Mouse (Mus musculus) layer of hippocampus, postnatal 10 days (tissue): Measurements from ENCODE around the gene Prkar1b. TPM values are rescaled to one million over a fixed set of nuclear protein-coding genes. Genes with fewer than 3 reads are reported as not detected.

Source experiments
- DNase-seq, 2 experiments: peaks; one replicate each; pipeline ENCODE4 v3.0.0; 2021; ENCODE audit warnings: low spot score in 2 of 2
- total RNA-seq, 2 experiments: library from RNA; stranded (reverse); gene quantifications; 2 replicates each; pipeline ENCODE4 v1.2.3; 2021

Prkar1b gene
- total RNA-seq, 2 experiments from 2014 or later: 404 to 409 TPM

DNA sequence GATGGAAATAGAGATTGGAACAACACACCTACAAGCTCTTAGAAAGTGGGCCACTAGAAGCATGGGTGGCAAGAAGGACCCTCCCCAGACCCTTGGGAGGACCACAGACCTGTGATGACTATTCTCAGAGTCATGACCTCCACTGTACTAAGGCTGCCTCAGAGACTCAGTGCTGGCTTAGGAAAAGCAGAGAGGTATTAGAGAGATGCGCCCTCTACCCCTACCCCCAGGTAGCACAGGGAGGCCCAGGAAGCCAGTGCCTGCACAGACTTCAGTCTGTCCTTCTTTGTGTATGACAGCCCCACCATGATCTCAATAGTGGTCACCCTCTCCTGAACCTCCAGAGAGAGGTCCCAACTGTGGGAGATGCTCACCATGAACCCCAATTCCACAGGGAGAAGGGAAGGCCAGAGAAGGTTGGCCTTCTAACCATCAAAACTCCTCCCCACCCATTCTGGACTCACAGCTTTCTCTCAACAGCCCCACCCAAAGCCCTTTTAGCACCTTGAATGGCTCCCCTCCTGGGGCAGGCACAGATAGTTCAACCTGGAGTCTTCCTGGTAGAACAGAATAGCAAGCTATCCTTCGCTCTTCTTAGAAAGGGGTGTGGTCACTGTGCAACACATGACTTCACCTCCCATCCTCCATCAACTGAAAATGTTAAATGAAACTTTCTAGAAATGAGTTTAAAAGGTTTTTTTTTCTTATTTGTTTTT is 39.5 kb downstream of the Prkar1b start:
- DNase-seq: no peak

DNA sequence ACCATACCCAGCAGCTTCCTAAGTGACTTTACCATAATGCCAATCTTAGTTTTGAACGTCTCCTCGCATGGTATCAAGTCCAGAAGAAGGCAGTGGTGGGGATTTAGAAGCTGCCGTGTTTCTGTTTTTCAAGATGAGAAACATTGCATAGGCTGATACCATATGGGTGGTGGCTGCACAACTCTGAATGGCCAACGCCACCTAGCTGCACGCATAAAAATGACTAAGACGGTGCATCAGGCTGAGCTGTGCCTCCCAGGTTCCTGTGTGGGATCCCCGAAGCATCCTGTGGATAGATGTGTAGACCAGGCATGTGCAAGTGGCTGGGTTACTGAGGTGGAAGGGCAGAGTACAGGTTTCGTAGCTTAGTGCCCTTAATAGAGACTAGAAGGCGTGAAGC is 42.0 kb downstream of the Prkar1b start:
- DNase-seq: no peak

DNA sequence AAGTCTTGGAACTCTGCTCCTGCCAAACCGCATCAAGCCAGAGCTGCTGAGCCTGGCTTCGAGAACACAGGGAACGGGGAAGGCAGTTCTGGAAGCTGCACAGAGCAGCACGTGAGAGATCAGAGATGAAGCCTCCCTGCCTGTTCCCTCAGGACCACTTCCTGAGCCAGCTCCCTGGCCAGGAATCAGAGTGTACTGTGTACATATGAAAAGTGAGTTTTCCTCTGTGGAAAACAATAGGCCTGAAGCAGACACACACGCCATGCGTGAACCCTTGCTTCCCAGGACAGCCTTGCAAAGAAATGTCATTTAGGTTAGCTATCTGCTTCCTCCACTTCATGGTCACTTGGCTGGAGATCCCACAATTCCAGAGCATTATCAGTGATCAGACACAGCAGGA is 48.0 kb downstream of the Prkar1b start:
- DNase-seq: no peak

DNA sequence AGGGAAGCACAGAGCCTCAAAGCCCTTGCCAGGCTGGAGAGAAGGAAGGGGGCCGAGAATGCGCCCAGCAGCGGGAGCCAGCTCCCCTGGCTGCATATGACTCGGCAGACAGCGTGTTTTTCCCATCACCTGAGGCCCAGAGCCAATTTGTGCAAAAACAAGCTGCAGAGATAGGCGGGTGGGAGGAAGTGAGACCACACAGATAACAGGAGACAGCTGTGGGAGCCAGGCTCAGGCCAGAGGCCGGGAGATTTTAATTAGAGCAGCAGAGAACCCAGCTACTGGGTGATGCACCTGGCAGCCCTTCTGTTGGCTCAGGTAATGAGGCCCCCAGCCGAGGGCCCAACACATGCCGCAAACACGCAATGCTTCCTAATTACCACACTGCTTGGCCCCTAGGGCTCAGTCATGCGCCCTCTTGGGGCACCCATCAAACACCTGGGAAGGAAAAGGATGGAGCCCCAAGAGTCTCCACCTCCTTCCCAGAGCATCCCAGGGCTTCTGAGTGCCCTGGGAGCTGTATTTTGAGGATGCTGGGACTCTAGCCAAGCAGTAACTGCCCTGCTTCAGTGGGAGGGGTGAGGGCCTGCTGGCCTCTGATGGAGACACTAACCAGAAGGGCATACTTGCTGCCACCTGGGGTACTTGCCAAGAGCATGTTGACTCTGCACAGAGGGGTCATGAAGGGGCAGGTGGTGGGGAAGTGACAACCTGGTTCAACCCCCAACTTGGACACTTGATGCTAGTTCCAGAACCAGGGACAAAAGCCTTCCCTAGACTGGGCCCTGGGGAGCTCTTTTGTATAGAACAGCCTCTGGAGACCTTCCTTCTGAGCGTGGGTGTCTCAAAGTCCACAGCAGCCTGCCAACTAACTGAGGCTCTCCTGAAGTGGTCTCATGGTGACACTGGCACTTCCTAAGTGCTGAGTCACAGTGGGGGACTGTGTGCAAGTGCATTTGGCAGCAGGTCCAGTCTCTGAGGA is 50.5 kb downstream of the Prkar1b start:
- DNase-seq: peak; percentile 42 to 59

DNA sequence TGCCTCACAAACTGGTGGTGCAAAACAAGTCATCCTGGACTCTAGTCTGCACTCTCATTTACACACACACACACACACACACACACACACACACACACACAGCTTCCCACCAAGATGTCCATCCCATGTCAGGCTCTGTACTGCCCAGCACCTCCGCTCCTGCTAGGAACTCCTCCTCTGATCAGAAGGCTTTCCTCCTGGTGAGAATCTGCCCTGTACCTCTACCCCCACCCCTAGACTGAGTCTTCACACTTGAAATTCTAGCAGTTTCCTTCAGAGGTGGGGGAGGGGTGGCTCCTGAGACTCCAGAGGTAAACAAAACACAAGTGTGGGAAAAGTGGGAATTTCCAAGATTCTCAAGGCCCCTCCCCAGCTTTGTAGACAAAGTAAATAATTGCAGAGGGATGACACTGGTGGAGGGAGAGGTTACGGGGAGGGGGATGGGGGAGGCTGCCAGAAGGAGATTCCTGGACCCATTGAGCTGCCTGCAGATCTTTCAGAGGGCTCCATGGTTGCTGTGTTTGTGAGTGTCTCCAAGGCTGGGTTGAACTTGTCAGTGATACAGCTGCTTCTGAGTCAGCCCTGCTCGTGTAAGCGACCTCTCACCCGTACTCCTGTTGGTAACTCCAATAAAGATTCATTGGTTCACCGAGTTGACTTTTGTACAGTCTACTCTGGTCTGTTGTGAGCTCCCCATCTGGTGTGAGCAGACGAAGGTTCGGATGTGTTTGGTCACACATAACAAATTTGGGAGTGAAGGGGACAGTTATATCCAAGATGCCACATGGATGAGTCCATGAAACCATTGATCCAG is 54.3 kb downstream of the Prkar1b start:
- no peak for DNase-seq

DNA sequence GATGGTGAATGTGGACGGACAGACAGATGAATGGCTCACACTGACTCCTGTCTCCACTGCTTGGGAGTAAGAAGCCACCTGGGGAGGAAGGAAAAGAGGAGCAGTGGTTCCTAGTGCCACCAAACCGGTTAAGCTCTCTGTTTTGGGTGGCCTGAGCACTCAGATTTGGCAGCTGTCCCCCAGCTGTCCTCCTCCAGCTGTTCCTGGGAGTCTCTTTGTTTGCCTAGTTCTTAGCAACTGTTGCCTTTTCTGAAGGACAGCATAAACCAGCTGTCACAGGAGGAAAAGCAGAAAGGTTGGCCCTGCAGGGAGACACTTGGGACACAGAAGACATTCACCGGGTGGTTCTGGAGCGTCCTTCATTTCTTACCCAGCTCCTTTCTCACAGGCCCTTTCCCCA is 56.3 kb downstream of the Prkar1b start:
- no peak for DNase-seq

DNA sequence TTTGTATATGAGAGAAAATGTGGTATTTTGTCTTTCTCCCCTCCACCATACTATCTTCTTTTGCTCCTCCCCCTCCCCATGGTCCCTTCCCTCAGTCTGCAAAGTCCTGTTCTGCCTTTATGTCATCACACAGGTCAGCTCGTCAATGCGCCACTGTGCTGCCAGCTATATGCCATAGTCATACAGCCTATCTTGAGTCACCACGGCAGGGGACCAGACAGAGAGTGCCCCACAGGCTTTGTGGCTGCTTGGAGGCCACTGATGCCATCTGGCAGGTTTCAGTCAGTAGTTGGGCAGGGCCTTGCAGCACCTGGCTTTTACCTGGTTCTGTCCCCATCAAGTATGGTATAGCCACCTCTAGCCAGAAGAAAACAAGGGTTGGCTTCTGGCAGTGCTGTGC is 58.1 kb downstream of the Prkar1b start:
- DNase-seq: no peak

DNA sequence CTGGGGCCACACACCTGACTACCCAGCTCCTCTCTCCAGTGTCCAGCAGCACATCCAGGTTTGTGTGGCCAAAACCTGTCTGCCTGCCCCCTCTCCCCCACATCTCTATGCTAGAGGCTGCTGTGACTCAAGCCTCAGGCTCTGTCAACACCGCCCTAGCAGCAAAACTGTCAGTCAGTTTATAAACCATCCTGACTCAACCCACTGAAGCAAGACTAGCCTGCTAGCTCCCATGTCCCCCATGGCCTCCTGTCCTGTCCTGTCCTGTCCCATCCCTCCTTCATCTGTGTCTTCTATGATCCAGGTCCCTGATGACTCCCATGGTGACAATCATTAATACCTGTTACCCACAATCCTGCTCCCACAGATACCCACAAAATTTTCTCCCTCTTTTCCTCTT is 59.6 kb downstream of the Prkar1b start:
- no peak for DNase-seq

DNA sequence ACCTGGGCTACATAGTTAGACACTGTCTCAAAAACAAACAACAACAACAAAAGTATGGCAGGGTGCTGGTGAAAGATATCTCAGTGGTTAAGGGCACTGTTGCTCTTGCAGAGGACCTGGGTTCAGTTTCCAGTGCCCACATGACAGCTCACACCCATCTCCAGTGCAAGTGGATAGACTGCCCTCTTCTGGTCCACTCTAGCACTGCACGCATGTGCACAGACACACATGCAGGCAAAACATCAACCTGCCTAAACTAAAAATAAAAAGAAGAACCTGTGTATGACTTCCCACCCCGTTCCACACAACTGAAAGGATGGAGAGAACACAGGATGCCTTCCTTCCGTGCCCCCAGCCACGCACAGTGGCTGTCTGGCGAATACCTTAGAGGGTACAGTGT is 61.6 kb downstream of the Prkar1b start:
- DNase-seq: no peak

DNA sequence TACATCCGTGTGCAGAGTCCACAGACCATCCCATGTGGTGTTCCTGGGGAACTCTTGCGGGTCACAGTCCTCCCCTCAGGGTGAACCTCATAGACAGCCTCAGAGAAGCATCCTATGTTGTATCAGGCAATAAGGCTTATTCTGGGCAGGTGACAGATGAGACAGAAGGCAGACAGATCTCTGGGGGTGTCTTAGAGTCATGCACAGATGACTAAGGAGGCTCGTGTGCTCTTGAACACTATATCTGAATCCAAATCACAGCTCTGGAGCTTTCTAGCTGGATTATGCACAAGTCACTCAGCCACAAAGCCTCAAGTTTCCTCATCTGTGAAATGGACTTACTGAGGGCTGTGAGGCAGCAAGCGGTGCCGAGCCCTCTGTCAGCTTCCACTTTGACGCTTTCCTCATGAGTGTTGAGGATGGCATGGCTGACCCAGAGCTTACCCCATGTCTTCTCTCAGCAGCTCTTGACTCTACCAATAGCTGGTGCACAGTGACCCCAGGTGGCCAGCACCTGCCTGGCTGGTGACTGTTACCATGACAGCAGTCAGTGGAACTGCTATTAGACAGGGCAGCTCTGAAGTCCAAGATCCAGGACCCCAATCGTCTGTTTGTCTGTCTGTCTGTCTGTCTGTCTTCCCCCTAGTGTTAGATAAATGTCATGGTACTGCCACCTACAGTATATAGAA is 64.8 kb downstream of the Prkar1b start:
- peak; percentile 43 to 58 for DNase-seq

DNA sequence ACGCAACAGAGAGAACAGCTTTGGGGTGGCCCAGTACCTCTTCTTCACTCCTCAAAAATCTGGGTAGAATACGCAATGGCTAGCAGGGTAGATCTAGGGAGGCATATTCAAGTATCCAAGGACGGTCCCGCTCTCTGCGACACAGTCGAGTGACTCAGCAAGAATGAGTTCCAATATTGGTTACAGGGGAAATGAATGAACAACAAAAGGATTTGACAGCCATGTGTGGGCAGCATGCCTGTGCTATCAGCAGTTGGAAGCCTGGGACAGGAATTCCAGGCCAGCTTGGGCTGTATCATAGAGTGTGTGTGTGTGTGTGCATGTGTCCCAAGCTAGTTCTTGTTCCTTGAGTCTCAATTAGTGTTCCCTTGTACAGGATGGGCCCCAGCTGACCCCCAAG is 65.5 kb downstream of the Prkar1b start:
- DNase-seq: peak; percentile 63 to 72

DNA sequence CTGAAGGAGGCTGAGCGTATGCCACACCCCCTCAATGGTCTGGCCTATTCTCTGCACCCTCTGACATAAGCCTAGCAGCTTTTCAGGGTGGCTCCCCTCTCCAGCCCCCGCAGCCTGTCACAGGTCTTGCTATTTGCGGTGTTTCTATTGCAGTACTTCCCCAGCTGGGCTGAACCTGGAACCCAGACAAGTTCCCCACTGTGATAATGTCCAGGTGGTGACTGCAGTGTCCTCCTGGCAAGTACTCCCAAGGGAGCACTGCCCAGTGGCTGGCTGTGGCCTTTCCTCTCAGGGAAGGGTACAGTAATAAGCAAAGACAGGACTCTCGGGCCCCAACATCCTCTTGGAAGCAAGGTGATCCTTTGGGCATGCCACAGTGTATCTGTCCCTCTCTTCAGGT is 66.0 kb downstream of the Prkar1b start:
- no peak for DNase-seq

DNA sequence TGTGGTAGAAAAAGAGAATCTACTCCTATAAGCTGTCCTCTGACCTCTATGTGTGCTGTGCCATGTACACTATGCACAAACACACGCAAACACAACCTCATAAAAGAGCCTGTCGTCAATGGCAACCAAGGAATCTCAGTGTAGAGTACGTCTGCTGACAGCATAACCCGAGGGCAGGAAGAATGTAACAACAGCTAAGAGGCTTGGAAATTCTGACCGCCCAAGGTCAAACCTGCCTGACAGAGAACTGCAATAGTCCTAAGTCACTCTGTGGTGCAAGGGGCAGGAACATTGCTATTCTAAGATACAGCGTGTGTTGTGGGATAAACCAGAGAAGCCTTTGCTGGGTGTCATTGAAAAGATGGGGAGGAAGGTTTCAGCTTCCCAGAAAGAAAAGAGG is 68.4 kb downstream of the Prkar1b start:
- DNase-seq: no peak

DNA sequence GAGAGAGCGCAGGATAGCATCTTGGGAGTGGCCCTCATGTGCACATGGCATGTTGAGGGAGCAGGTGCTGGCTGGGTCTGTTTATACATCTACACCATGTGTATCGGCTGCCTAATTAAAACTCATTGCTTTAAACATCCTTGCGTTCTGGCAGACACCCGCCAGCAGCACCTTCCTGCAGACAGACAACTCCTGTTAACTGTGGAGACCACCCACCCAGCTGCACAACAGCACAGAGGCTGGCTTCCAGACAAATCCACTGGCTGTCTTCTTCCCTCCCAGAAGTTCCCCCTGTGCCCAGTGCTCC is 71.7 kb downstream of the Prkar1b start:
- DNase-seq: peak in 1 of 2 experiments; percentile 25

DNA sequence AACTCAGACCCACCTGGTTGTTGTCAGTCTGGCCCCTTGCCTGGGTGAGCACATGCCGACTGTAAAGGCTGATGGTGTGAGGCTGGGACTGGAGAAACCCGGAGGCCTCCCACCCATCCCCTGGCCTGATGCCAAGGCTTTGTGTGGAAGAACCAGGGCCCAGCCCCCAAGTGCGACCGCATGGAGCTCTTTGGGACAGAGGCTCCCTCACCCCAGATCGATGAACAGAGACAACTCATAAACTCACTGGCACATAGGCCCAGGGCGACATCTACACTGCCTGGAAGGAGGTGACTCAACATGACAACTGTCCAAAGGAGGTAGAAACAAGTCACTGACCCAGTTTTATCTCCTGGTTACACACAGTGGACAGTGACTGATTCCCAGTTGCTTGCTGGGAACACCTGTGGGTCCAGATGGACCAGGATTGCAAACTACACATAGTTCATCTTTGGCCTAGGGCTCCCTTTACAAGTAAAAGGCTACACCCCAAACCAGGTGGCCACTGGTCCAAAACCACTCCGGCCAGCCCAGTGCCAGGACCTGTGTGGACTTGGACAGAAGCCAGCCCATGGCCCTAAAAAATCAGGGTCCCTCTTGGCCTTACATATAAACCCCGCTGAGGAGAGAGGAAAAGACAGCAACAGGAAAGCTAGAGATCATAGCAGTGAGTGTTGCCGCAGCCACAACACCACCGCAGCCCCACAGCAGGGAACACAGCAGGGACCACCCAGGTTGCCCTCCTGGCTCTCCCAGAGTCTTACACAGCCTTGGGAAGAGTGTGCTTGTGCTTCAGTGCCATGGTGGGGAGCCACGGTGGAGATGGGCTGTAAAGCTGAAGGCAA is 72.3 kb downstream of the Prkar1b start:
- no peak for DNase-seq

DNA sequence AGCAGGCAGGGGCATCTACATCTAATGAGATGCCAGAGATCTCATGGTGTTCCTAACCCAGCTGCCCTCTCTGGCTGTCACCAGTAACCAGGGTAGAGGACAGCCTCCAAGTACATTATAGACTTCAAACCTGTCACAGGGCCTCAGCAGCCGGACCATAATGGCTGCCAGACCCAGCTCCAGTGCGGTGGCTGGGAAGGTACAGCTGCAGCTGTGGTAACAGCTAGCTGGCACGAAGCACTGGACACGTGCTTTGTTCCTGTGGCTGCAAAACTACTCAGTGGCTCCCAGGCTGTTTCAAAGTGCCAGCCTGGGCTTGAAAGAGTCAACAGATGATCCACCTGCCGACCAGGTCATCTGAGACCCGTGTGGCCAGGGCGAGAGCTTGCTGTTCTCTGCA is 73.4 kb downstream of the Prkar1b start:
- no peak for DNase-seq

DNA sequence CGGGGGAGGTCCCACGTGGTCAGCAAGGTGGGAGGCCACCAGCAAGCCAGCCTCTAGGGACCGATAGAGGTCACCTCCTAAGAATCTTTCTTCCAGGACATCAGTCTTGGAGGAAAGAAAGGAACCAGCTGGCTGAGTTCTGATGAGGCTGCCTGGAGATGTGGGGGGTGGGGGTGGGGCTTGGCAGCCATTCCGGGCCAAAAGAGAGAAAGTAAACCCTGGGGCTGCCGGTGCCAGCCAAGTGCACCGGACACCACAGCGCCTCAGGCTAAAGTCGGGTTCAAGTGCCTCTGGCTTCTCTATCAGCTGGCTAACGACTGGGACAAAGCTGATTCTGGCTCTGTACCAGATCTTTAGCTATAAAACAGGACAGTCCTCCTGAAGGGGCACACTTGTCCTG is 74.0 kb downstream of the Prkar1b start:
- DNase-seq: no peak

DNA sequence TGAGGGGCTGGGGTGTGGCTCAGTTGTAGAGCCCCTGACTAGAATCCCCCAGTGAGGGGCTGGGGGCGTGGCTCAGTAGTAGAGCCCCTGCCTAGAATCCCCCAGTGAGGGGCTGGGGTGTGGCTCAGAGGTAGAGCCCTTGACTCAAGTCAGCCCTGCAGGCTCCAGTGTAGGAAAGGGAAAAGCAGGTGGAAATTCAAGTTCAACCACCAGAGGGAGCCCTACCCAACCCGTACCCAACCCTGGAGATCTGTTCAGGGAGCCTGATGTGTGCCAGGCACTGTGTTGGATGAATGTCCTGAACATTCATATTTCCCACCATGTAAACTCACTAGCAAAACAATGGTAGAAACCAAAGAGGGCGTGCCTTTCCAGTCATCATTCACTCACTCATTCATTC is 74.7 kb downstream of the Prkar1b start:
- DNase-seq: peak; percentile 65 to 72

DNA sequence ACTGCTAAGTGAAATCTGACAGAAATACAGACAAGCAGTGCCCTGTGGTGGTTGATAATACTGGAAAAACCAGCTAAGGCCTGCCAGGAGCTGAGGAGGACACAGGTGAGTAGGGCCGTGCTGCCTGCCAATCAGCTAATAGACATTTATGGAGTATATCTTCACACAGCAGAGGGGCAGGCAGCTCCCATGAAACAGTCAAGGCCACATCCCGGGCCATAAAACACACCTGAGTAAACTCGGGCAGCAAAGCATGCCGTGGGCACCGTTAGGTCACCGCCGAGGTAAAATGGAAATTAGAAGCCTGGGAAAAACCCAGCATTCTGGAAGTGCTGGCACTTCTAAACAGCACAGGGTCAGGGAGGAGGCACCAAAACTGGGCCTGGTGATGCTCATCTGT is 75.8 kb downstream of the Prkar1b start:
- DNase-seq: no peak

DNA sequence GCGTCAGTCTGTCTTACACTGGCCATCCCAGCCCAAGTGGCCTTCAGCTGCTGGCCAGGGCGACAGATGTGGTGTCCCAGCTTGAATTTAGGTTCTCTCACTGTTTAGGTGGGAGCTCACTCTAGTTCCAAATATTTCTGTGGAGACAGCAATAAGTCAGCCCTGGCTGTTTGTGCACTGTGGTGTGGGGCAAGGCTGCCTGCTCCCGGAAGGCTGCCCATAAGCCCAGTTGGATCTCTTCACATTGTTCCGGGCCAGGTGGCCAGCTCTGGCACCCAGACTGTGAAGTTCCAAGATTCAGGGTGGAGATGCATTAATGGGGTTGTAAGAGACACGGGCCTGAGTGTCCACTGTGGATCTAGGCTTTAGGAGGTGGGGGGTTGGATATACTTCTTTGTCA is 76.9 kb downstream of the Prkar1b start:
- DNase-seq: no peak
